Mouse (Mus musculus) stomach, postnatal 0 days (tissue): ENCODE data around the gene P4hb. TPM values are rescaled to one million over a fixed set of nuclear protein-coding genes. Genes with fewer than 3 reads are reported as not detected.
"Not testable (repeated sequence)": the region's sequence is repeated elsewhere in the genome, so short reads cannot be mapped to it uniquely, and the experiment has no call there.

Source experiments
- ATAC-seq: fragments of 200-750 bp; cut with Nextera tagmentation; 2 replicates; pipeline ENCODE4 v1.8.0; 2017; ENCODE audit not compliant: low FRiP score, low TSS enrichment
- DNase-seq: peaks from one replicate; pipeline ENCODE4 v3.0.0-alpha.2; 2016; ENCODE audit warnings: low spot score
- H3K27ac ChIP-seq: fragments of 300-500 bp; sonication (generic); replicated peaks from 2 replicates; pipeline ENCODE4 v1.5.1; 2014; ENCODE audit warnings: mild to moderate bottlenecking, control low read depth
- H3K27me3 ChIP-seq: fragments of 300-500 bp; sonication (generic); 2 replicates; pipeline ENCODE4 v1.6.1; 2014; ENCODE audit warnings: low read length; ENCODE audit not compliant: control insufficient read depth, insufficient read depth
- H3K36me3 ChIP-seq: fragments of 300-500 bp; sonication (generic); 2 replicates; pipeline ENCODE4 v1.6.1; 2014; ENCODE audit warnings: low read length, mixed read lengths; ENCODE audit not compliant: control insufficient read depth, insufficient read depth
- H3K4me1 ChIP-seq: fragments of 300-500 bp; sonication (generic); replicated peaks from 2 replicates; pipeline ENCODE4 v1.6.1; 2014; ENCODE audit warnings: antibody characterized with exemption; ENCODE audit not compliant: control insufficient read depth, insufficient read depth
- H3K4me2 ChIP-seq: fragments of 300-500 bp; sonication (generic); replicated peaks from 2 replicates; pipeline ENCODE4 v1.6.1; 2014; ENCODE audit warnings: low read depth, mild to moderate bottlenecking, control low read depth, moderate library complexity
- H3K4me3 ChIP-seq: fragments of 300-500 bp; sonication (generic); 2 replicates; pipeline ENCODE4 v1.5.1; 2014; ENCODE audit warnings: low read depth, low read length, control low read depth
- H3K9ac ChIP-seq: fragments of 300-500 bp; sonication (generic); 2 replicates; pipeline ENCODE4 v1.6.1; 2014; ENCODE audit warnings: mild to moderate bottlenecking, low read length, control low read depth, mixed read lengths
- H3K9me3 ChIP-seq: fragments of 300-500 bp; sonication (generic); 2 replicates; pipeline ENCODE4 v1.6.1; 2016; ENCODE audit warnings: low read length; ENCODE audit not compliant: control insufficient read depth
- CTCF ChIP-seq: IDR thresholded peaks from 2 replicates; pipeline ENCODE4 v1.5.1; 2016; ENCODE audit warnings: antibody characterized with exemption, low read depth, mild to moderate bottlenecking, moderate library complexity
- EP300 ChIP-seq: optimal IDR thresholded peaks from 2 replicates; pipeline ENCODE3; 2016; ENCODE audit warnings: antibody characterized with exemption
- WGBS: fragments of 180-500 bp; shearing (Covaris S2); extraction: QIAGEN DNeasy Blood & Tissue Kit; methylation state at CpG from one replicate; pipeline ENCODE4 v1.1.7; 2014; 5-methylcytosine and 5-hydroxymethylcytosine counted together
- polyA plus RNA-seq: library from polyadenylated mRNA; unstranded; fragments of >200 nt; fragmentation: Nextera tagmentation; extraction: Ambion mirVana; gene quantifications from 2 replicates; pipeline ENCODE4 v1.2.1, GENCODE M21; 2015

Gene P4hb
- polyA plus RNA-seq, 1 experiment from 2014 or later: 892 TPM

- peak; percentile 89 for DNase-seq
Observed at GRCm38 (mm10) chr11:120518558-120518957, 54.5 kb downstream of the P4hb start.

GRCm38 (mm10) chr11:120518027-120518426 lies 55.0 kb downstream of the P4hb start:
- no peak overlapping the region for H3K4me3 ChIP-seq
- peak overlapping the region; percentile 82 for H3K27ac ChIP-seq
- no peaks in the 10 kb centered on the region for H3K4me1 ChIP-seq
- WGBS: 39% methylated on average over 6 of the region's 6 CpGs
- DNase-seq (peak; percentile 51), ATAC-seq (peak; percentile 58)
- H3K9me3 ChIP-seq: no peaks in the 10 kb centered on the region
- no peak for TF ChIP-seq CTCF
- no peak for TF ChIP-seq EP300
- H3K36me3 ChIP-seq: no peaks in the 10 kb centered on the region
- H3K4me2 ChIP-seq: no peak overlapping the region
- H3K9ac ChIP-seq: no peak overlapping the region
- no peaks in the 10 kb centered on the region for H3K27me3 ChIP-seq

More at GRCm38 (mm10) chr11:120518558-120518957, 54.5 kb downstream of the P4hb start:
- peak; percentile 66 for ATAC-seq
- no peak overlapping the region for H3K4me3 ChIP-seq
- H3K9ac ChIP-seq: no peak overlapping the region
- no peaks in the 10 kb centered on the region for H3K4me1 ChIP-seq
- H3K4me2 ChIP-seq: 0 out of 2 replicates have a peak overlapping the region, but pooled peaks have one; percentile 4
- peak overlapping the region; percentile 82 for H3K27ac ChIP-seq
- no peaks in the 10 kb centered on the region for H3K9me3 ChIP-seq
- TF ChIP-seq EP300 (no peak), CTCF (no peak)
- no peaks in the 10 kb centered on the region for H3K36me3 ChIP-seq
- 29% methylated on average over 6 of the region's 6 CpGs for WGBS
- H3K27me3 ChIP-seq: no peaks in the 10 kb centered on the region

GRCm38 (mm10) chr11:120517147-120517546 lies 55.9 kb downstream of the P4hb start:
- TF ChIP-seq EP300 (no peak), CTCF (no peak)
- WGBS: 83% methylated on average over 4 of the region's 4 CpGs
- no peak overlapping the region for H3K27ac ChIP-seq

GRCm38 (mm10) chr11:120515611-120516010 lies 57.4 kb downstream of the P4hb start:
- peak; percentile 92 for DNase-seq
- 19% methylated on average over 17 of the region's 17 CpGs for WGBS
- ATAC-seq: peak; percentile 73
- H3K4me3 ChIP-seq: no peak overlapping the region
- no peak overlapping the region for H3K27ac ChIP-seq
- H3K27me3 ChIP-seq: no peaks in the 10 kb centered on the region
- no peaks in the 10 kb centered on the region for H3K4me1 ChIP-seq
- H3K9ac ChIP-seq: no peak overlapping the region
- TF ChIP-seq CTCF (peak; percentile 99), EP300 (no peak)
- H3K36me3 ChIP-seq: no peaks in the 10 kb centered on the region
- no peaks in the 10 kb centered on the region for H3K9me3 ChIP-seq
- no peak overlapping the region for H3K4me2 ChIP-seq

More at GRCm38 (mm10) chr11:120517147-120517546, 55.9 kb downstream of the P4hb start:
- H3K9me3 ChIP-seq: no peaks in the 10 kb centered on the region
- no peak overlapping the region for H3K9ac ChIP-seq
- DNase-seq (no peak), ATAC-seq (no peak)
- H3K4me2 ChIP-seq: no peak overlapping the region
- H3K27me3 ChIP-seq: no peaks in the 10 kb centered on the region
- H3K4me3 ChIP-seq: no peak overlapping the region
- no peaks in the 10 kb centered on the region for H3K36me3 ChIP-seq
- H3K4me1 ChIP-seq: no peaks in the 10 kb centered on the region

- not testable (repeated sequence) for H3K4me2 ChIP-seq, H3K9ac ChIP-seq, H3K27me3 ChIP-seq, H3K4me3 ChIP-seq, ATAC-seq, H3K9me3 ChIP-seq, H3K4me1 ChIP-seq, DNase-seq, H3K36me3 ChIP-seq, H3K27ac ChIP-seq
- WGBS: 80% methylated on average over 2 of the region's 2 CpGs
Observed at GRCm38 (mm10) chr11:120514262-120514661, 58.8 kb downstream of the P4hb start.

- DNase-seq (no peak), ATAC-seq (no peak)
- no peaks in the 10 kb centered on the region for H3K9me3 ChIP-seq
- H3K4me3 ChIP-seq: no peak overlapping the region
- 26% methylated on average over 6 of the region's 6 CpGs for WGBS
- no peak overlapping the region for H3K4me2 ChIP-seq
- no peak overlapping the region for H3K27ac ChIP-seq
- no peaks in the 10 kb centered on the region for H3K27me3 ChIP-seq
- no peak for TF ChIP-seq CTCF
- no peak for TF ChIP-seq EP300
- H3K4me1 ChIP-seq: 0 out of 2 replicates have a peak, but pooled peaks cover 5% of the 10 kb centered on the region
- no peak overlapping the region for H3K9ac ChIP-seq
- H3K36me3 ChIP-seq: no peaks in the 10 kb centered on the region
Observed at GRCm38 (mm10) chr11:120512790-120513453, 60.1 kb downstream of the P4hb start.
